ENCODE assay signal across 27 mouse cellular contexts in genomic region chr5:139758096-139758495, GRCm38 (mm10). TPM values are rescaled to one million over a fixed set of nuclear protein-coding genes. Genes with fewer than 3 reads are reported as not detected.
DNase-seq lines count a peak whose midpoint lies in the region; ATAC-seq and TF ChIP-seq lines count a peak whose summit lies in the region.
"Had no signal": no experiment of that assay in that cellular context is flagged by ENCODE, and none has a peak within 500 bp of the region (broad histone marks: within the 10 kb centered on the region; RNA-seq: fewer than 3 reads in every experiment).

No protein-coding gene starts in this region.

- H3K4me1 ChIP-seq in E14TG2a.4 (replicated peaks; ENCODE audit: low read depth, low read length): peaks cover 46% of the 10 kb centered on the region
- H3K4me1 ChIP-seq in forebrain, embryonic 13.5 days: no peaks in the 10 kb centered on the region
- H3K4me1 ChIP-seq: limb, embryonic 12.5 days; midbrain, embryonic 10.5 days had no signal

- ATAC-seq in forebrain, embryonic 13.5 days: no peak
- ATAC-seq: activated CD4-positive, CD25-positive, alpha-beta regulatory T cell, adult 4 months; forebrain, embryonic 16.5 days; liver, embryonic 12.5 days; Patski had no signal

- no peak for TF ChIP-seq CTCF in layer of hippocampus, adult 2 months (conservative IDR thresholded peaks at IDR 0.05)
- TF ChIP-seq CTCF in E14TG2a.4 (conservative IDR thresholded peaks at IDR 0.05; ENCODE audit: low read length): no peak

- H3K9me3 ChIP-seq in E14TG2a.4 (ENCODE audit: low read length): no peaks in the 10 kb centered on the region
- no peaks in the 10 kb centered on the region for H3K9me3 ChIP-seq in forebrain, embryonic 13.5 days (replicated peaks)
- H3K9me3 ChIP-seq: limb, embryonic 12.5 days; liver, embryonic 12.5 days; midbrain, embryonic 10.5 days had no signal

- no peak overlapping the region for H3K4me3 ChIP-seq in layer of hippocampus, adult 2 months
- H3K4me3 ChIP-seq in E14TG2a.4 (replicated peaks; ENCODE audit: low read length): peak overlapping the region; percentile 57
- H3K4me3 ChIP-seq in forebrain, embryonic 13.5 days: no peak overlapping the region
- H3K4me3 ChIP-seq: heart, adult 2 months; limb, embryonic 12.5 days; liver, embryonic 12.5 days; midbrain, embryonic 10.5 days had no signal

- peak overlapping the region; percentile 64; the same call in 1 of the 2 replicates for H3K27ac ChIP-seq in layer of hippocampus, adult 2 months
- no peak overlapping the region for H3K27ac ChIP-seq in forebrain, embryonic 13.5 days
- H3K27ac ChIP-seq: heart, adult 2 months; hindbrain, embryonic 14.5 days; limb, embryonic 12.5 days; liver, embryonic 12.5 days; midbrain, embryonic 10.5 days had no signal

- peak; percentile 55 to 58 for DNase-seq in layer of hippocampus, adult 2 months (ENCODE audit: low spot score in 2 of 2)
- DNase-seq in layer of hippocampus, postnatal 25 days (ENCODE audit: extremely low spot score in 1 of 2, low spot score in 1 of 2): no peak
- DNase-seq in ZHBTc4 (ENCODE audit: low read depth, low spot score): peak; percentile 40
- peak; percentile 53 to 92 for DNase-seq in left cerebral cortex, postnatal 25 days (ENCODE audit: low spot score in 2 of 2)
- no peak for DNase-seq in kidney, adult 8-10 months
- DNase-seq: adrenal gland, postnatal 10 days; B cell, adult 2 months; cerebellum, postnatal 14 days; embryo, embryonic 11 days; gastrocnemius, postnatal 10 days; heart, adult 2 months; heart, postnatal 36 days; kidney, adult 9 months; kidney, postnatal 36 days; lung, embryonic 14.5 days; lung, postnatal 4 days; thymus, adult 18-20 months; thymus, postnatal 4 days had no signal

- H3K4me2 ChIP-seq in forebrain, embryonic 13.5 days: no peak overlapping the region
- H3K4me2 ChIP-seq: hindbrain, embryonic 14.5 days; limb, embryonic 12.5 days; liver, embryonic 12.5 days; lung, embryonic 14.5 days had no signal

- 86% methylated on average over 16 of the region's 16 CpGs for WGBS in forebrain, embryonic 13.5 days

- H3K27me3 ChIP-seq in E14TG2a.4 (ENCODE audit: insufficient read depth, low read length): no peaks in the 10 kb centered on the region
- no peaks in the 10 kb centered on the region for H3K27me3 ChIP-seq in forebrain, embryonic 13.5 days
- H3K27me3 ChIP-seq: limb, embryonic 12.5 days; liver, embryonic 12.5 days; Patski had no signal

- peaks cover 97% of the 10 kb centered on the region for H3K36me3 ChIP-seq in E14TG2a.4 (ENCODE audit: insufficient read depth, low read length)
- H3K36me3 ChIP-seq in forebrain, embryonic 13.5 days (ENCODE audit: poor library complexity, severe bottlenecking): peaks cover 98% of the 10 kb centered on the region

- intact Hi-C loops in left cerebral cortex, postnatal 25 days (cut with DNase I): loop anchor here (10.0 kb wide), 1 partner anchor 413 kb away; no protein-coding TSS in a partner anchor

- no peak overlapping the region for H3K9ac ChIP-seq in forebrain, embryonic 13.5 days
- H3K9ac ChIP-seq: hindbrain, embryonic 14.5 days; limb, embryonic 12.5 days; liver, embryonic 12.5 days; lung, embryonic 14.5 days had no signal

RNA-seq across cellular contexts. Expression of gene Ints1, which starts 17.4 kb away (rescaled TPM):
- 100 to 1,000 TPM in 1 of 2 experiments, 10 to 100 TPM in 1; 94.7 to 103 TPM for total RNA-seq in layer of hippocampus, adult 2 months (2021)
- total RNA-seq in layer of hippocampus, postnatal 25 days (2021): 100 to 1,000 TPM in 1 of 2 experiments, 10 to 100 TPM in 1; 79.4 to 103 TPM
- 10 to 100 TPM; 82.7 to 91.5 TPM for total RNA-seq in left cerebral cortex, postnatal 25 days (2021)
- 23.5 and 27.6 TPM in 2 replicates for polyA plus RNA-seq in forebrain, embryonic 13.5 days (2015; fragmentation: Nextera tagmentation; extraction: Ambion mirVana)

RNA-seq across cellular contexts. Expression of gene Micall2, which starts 22.0 kb away (rescaled TPM):
- total RNA-seq in layer of hippocampus, adult 2 months (2021): 1 to 10 TPM; 1.4 to 1.6 TPM
- total RNA-seq in layer of hippocampus, postnatal 25 days (2021): 1 to 10 TPM; 1.7 to 2.5 TPM
- total RNA-seq in left cerebral cortex, postnatal 25 days (2021): 1 to 10 TPM; 2.0 to 2.4 TPM
- polyA plus RNA-seq in forebrain, embryonic 13.5 days (2015; fragmentation: Nextera tagmentation; extraction: Ambion mirVana): 3.2 and 4.5 TPM in 2 replicates
- polyA plus RNA-seq: activated CD4-positive, CD25-positive, alpha-beta regulatory T cell, adult 4 months had no signal

RNA-seq across cellular contexts. Expression of gene Mafk, which starts 33.2 kb away (rescaled TPM):
- total RNA-seq in layer of hippocampus, adult 2 months (2021): 1 to 10 TPM; 9.2 to 9.9 TPM
- total RNA-seq in layer of hippocampus, postnatal 25 days (2021): 10 to 100 TPM; 10.0 to 10.6 TPM
- total RNA-seq in left cerebral cortex, postnatal 25 days (2021): 1 to 10 TPM; 6.8 TPM
- 14.0 and 14.3 TPM in 2 replicates for polyA plus RNA-seq in forebrain, embryonic 13.5 days (2015; fragmentation: Nextera tagmentation; extraction: Ambion mirVana)

Comparison
In these comparisons a context has a peak if more than half of its experiments do, and no peak if none do; other contexts are left out.
1. DNase-seq: peak in layer of hippocampus, adult 2 months (2 of 2), ZHBTc4 (single experiment) and left cerebral cortex, postnatal 25 days (2 of 2); none in layer of hippocampus, postnatal 25 days (0 of 2) and kidney, adult 8-10 months (0 of 2).